Mouse (Mus musculus): Measurements from ENCODE around the gene Rpusd1. TPM values are rescaled to one million over a fixed set of nuclear protein-coding genes. Genes with fewer than 3 reads are reported as not detected.

Rpusd1 gene
- total RNA-seq, 1 experiment: 8.7 TPM

DNA sequence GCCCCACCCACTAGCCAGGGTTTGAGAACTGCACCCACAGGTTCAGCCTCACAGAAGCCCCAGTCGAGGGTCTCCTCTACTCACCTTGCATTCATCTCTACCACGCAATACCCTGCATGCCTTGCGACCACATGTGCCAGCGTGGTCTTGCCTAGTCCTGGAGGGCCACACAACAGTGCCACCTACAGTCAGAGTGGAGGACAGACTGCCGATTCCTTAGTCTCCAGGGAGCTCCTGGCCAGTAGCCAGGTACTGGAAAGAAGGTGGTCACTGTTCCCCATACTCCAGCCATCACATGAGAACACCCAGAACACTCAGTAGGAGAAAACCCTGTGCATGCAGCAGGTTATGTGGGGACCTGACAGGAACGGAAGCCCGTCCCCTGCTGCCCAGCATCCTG is 3.6 kb upstream of the Rpusd1 start:
- in situ Hi-C loops (cut with MboI; ENCODE audit: low sequenced_read_pairs in 2 of 2, unreplicated experiment in 2 of 2): no loop called here
- peak overlapping the region in 1 of 2 experiments; percentile 38; a peak in 2 of 4 replicates for H3K4me3 ChIP-seq (ENCODE audit: insufficient read depth in 1 of 2, low read depth in 1 of 2, low read length in 2 of 2, poor library complexity in 1 of 2, severe bottlenecking in 1 of 2)
- peaks cover 60% of the 10 kb centered on the region for H3K36me3 ChIP-seq (ENCODE audit: control insufficient read depth, insufficient read depth, low read length, poor library complexity, severe bottlenecking)
- no peaks in the 10 kb centered on the region for H3K9me3 ChIP-seq (ENCODE audit: control insufficient read depth, insufficient read depth, low read depth, low read length)
- no peak for TF ChIP-seq CHD2 (IDR thresholded peaks at IDR 0.05; ENCODE audit: low read depth, low read length)
- no peak for TF ChIP-seq ZNF384 (IDR thresholded peaks at IDR 0.05; ENCODE audit: low read depth, low read length)
- no peak for TF ChIP-seq ZC3H11A (IDR thresholded peaks at IDR 0.05; ENCODE audit: borderline replicate concordance, low read depth, low read length)
- TF ChIP-seq HCFC1 (IDR thresholded peaks at IDR 0.05; ENCODE audit: borderline replicate concordance, insufficient read depth, low read length): no peak
- TF ChIP-seq MAFK (IDR thresholded peaks at IDR 0.05; ENCODE audit: insufficient read depth, low read depth, low read length): no peak
- H3K9ac ChIP-seq (ENCODE audit: insufficient read depth, low read depth, low read length, poor library complexity, severe bottlenecking): peak overlapping the region; percentile 55; the same call in 1 of the 2 replicates
- H3K27ac ChIP-seq (ENCODE audit: insufficient read depth, low read depth, low read length, poor library complexity, severe bottlenecking): no peak overlapping the region
- H3K4me1 ChIP-seq (ENCODE audit: control insufficient read depth in 2 of 2, insufficient read depth in 2 of 2, low read length in 2 of 2, poor library complexity in 1 of 2): peaks cover 4 to 24% of the 10 kb centered on the region in 2 experiments; a peak in 2 of 4 replicates
- no peak for DNase-seq (ENCODE audit: low read depth, low spot score)

DNA sequence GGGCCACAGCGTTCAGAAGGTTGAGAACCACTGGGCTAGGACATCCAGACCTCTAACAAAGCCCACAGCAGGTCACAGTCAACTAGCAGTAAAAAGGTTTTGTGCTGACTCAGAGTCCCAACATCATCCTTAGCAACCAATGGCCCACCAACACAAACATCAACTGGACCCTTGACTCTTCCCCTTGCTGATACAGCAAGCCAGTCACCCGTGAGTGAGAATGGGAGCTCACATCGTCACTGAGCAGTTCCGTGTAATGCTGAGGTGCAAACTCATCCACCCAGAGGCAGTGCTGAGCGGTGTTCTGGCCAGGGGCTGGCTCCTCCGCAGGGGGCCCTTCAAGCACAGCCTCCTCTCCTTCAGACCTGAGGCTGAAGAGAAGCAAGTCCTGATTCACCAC is 2.2 kb upstream of the Rpusd1 start:
- TF ChIP-seq MAFK (IDR thresholded peaks at IDR 0.05; ENCODE audit: insufficient read depth, low read depth, low read length) (no peak), CHD2 (IDR thresholded peaks at IDR 0.05; ENCODE audit: low read depth, low read length) (no peak), ZC3H11A (IDR thresholded peaks at IDR 0.05; ENCODE audit: borderline replicate concordance, low read depth, low read length) (no peak), ZNF384 (IDR thresholded peaks at IDR 0.05; ENCODE audit: low read depth, low read length) (no peak), HCFC1 (IDR thresholded peaks at IDR 0.05; ENCODE audit: borderline replicate concordance, insufficient read depth, low read length) (no peak)
- H3K4me1 ChIP-seq (ENCODE audit: control insufficient read depth in 2 of 2, insufficient read depth in 2 of 2, low read length in 2 of 2, poor library complexity in 1 of 2): peaks cover 4 to 24% of the 10 kb centered on the region in 2 experiments; a peak in 2 of 4 replicates
- H3K4me3 ChIP-seq (ENCODE audit: insufficient read depth in 1 of 2, low read depth in 1 of 2, low read length in 2 of 2, poor library complexity in 1 of 2, severe bottlenecking in 1 of 2): no peak overlapping the region
- no peaks in the 10 kb centered on the region for H3K9me3 ChIP-seq (ENCODE audit: control insufficient read depth, insufficient read depth, low read depth, low read length)
- peaks cover 47% of the 10 kb centered on the region for H3K36me3 ChIP-seq (ENCODE audit: control insufficient read depth, insufficient read depth, low read length, poor library complexity, severe bottlenecking)
- H3K9ac ChIP-seq (ENCODE audit: insufficient read depth, low read depth, low read length, poor library complexity, severe bottlenecking): no peak overlapping the region
- no peak overlapping the region for H3K27ac ChIP-seq (ENCODE audit: insufficient read depth, low read depth, low read length, poor library complexity, severe bottlenecking)
- DNase-seq (ENCODE audit: low read depth, low spot score): no peak
- in situ Hi-C loops (cut with MboI; ENCODE audit: low sequenced_read_pairs in 2 of 2, unreplicated experiment in 2 of 2): no loop called here

DNA sequence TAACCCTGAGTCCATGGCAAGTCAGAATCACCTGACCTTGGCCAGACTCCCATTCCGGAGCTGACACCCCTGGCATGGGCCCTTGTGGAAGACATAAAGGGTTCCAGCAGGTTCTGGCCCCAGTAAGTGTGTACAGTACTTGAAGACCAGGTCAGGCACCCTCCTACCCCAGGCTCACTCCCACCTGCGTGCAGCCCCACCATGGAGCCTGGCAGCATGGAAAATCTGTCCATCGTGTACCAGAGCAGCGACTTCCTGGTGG is 470 bp downstream of the Rpusd1 start:
- no peaks in the 10 kb centered on the region for H3K9me3 ChIP-seq (ENCODE audit: control insufficient read depth, insufficient read depth, low read depth, low read length)
- no peak for TF ChIP-seq MAFK (IDR thresholded peaks at IDR 0.05; ENCODE audit: insufficient read depth, low read depth, low read length)
- no peak for TF ChIP-seq ZC3H11A (IDR thresholded peaks at IDR 0.05; ENCODE audit: borderline replicate concordance, low read depth, low read length)
- no peak for TF ChIP-seq HCFC1 (IDR thresholded peaks at IDR 0.05; ENCODE audit: borderline replicate concordance, insufficient read depth, low read length)
- TF ChIP-seq ZNF384 (IDR thresholded peaks at IDR 0.05; ENCODE audit: low read depth, low read length): no peak
- TF ChIP-seq CHD2 (IDR thresholded peaks at IDR 0.05; ENCODE audit: low read depth, low read length): no peak
- DNase-seq (ENCODE audit: low read depth, low spot score): no peak
- H3K4me1 ChIP-seq (ENCODE audit: control insufficient read depth in 2 of 2, insufficient read depth in 2 of 2, low read length in 2 of 2, poor library complexity in 1 of 2): peaks cover 4 to 19% of the 10 kb centered on the region in 2 experiments; a peak in 2 of 4 replicates
- H3K9ac ChIP-seq (ENCODE audit: insufficient read depth, low read depth, low read length, poor library complexity, severe bottlenecking): peak overlapping the region; percentile 88
- in situ Hi-C loops (cut with MboI; ENCODE audit: low sequenced_read_pairs in 2 of 2, unreplicated experiment in 2 of 2): no loop called here
- H3K27ac ChIP-seq (ENCODE audit: insufficient read depth, low read depth, low read length, poor library complexity, severe bottlenecking): no peak overlapping the region
- H3K4me3 ChIP-seq (ENCODE audit: insufficient read depth in 1 of 2, low read depth in 1 of 2, low read length in 2 of 2, poor library complexity in 1 of 2, severe bottlenecking in 1 of 2): peak overlapping the region; percentile 75
- peaks cover 22% of the 10 kb centered on the region; the same call in 1 of the 2 replicates for H3K36me3 ChIP-seq (ENCODE audit: control insufficient read depth, insufficient read depth, low read length, poor library complexity, severe bottlenecking)

DNA sequence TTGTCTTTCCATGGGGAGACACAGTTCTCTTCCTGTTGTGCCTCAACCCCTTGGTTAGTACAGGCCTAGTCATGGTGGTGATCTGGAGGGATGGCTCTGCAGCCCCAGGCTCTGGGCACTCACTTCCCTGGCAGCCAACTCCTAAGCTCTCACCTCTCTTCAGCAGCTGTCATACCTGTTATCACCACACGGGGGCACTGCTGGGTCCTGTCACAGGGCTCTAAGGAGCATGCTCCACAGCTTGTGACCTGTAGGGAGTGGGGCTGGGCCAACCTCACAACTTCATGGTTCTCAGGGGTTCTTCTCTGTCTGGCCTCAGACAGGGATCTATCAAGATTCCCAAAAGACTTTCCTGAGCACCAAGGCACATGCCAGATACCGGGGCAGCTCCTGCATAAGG is 4.6 kb downstream of the Rpusd1 start:
- H3K4me1 ChIP-seq (ENCODE audit: control insufficient read depth in 2 of 2, insufficient read depth in 2 of 2, low read length in 2 of 2, poor library complexity in 1 of 2): peaks cover 0 to 7% of the 10 kb centered on the region in 2 experiments; a peak in 1 of 4 replicates
- TF ChIP-seq ZNF384 (IDR thresholded peaks at IDR 0.05; ENCODE audit: low read depth, low read length) (no peak), HCFC1 (IDR thresholded peaks at IDR 0.05; ENCODE audit: borderline replicate concordance, insufficient read depth, low read length) (no peak), ZC3H11A (IDR thresholded peaks at IDR 0.05; ENCODE audit: borderline replicate concordance, low read depth, low read length) (0 out of 2 replicates have a peak, but pooled peaks have one; percentile 7), MAFK (IDR thresholded peaks at IDR 0.05; ENCODE audit: insufficient read depth, low read depth, low read length) (no peak)
- H3K9me3 ChIP-seq (ENCODE audit: control insufficient read depth, insufficient read depth, low read depth, low read length): no peaks in the 10 kb centered on the region
- 0 out of 2 replicates have a peak, but pooled peaks cover 2% of the 10 kb centered on the region for H3K36me3 ChIP-seq (ENCODE audit: control insufficient read depth, insufficient read depth, low read length, poor library complexity, severe bottlenecking)
- H3K4me3 ChIP-seq (ENCODE audit: insufficient read depth in 1 of 2, low read depth in 1 of 2, low read length in 2 of 2, poor library complexity in 1 of 2, severe bottlenecking in 1 of 2): no peak overlapping the region
- DNase-seq (ENCODE audit: low read depth, low spot score): peak; percentile 65
- in situ Hi-C loops (cut with MboI; ENCODE audit: low sequenced_read_pairs in 2 of 2, unreplicated experiment in 2 of 2): no loop called here
- H3K27ac ChIP-seq (ENCODE audit: insufficient read depth, low read depth, low read length, poor library complexity, severe bottlenecking): no peak overlapping the region
- H3K9ac ChIP-seq (ENCODE audit: insufficient read depth, low read depth, low read length, poor library complexity, severe bottlenecking): no peak overlapping the region

DNA sequence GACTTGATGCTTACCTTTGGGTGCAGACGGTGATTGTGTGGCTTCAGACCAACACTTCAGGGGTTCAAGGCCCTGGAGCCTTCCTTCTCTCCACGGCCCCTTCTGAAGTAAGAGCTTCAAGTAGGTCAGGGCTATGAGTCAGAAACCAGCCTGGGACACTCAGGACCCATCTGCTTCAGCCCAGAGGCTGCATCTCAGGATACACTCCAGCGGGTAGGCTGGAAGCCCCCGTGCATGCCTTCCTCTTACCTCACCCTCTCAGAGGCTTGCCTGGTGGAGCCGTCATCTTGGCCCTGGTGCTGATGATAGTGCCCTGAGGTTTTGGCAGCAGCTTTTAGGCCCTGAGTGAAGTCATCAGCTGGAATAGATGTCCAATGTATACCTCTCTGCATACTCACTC is 7.8 kb downstream of the Rpusd1 start:
- Histone ChIP-seq H3K4me3 (ENCODE audit: insufficient read depth in 1 of 2, low read depth in 1 of 2, low read length in 2 of 2, poor library complexity in 1 of 2, severe bottlenecking in 1 of 2) (no peak overlapping the region), H3K4me1 (ENCODE audit: control insufficient read depth in 2 of 2, insufficient read depth in 2 of 2, low read length in 2 of 2, poor library complexity in 1 of 2) (0 out of 4 replicates have a peak, but pooled peaks cover 0 to 2% of the 10 kb centered on the region in 2 experiments), H3K9ac (ENCODE audit: insufficient read depth, low read depth, low read length, poor library complexity, severe bottlenecking) (no peak overlapping the region), H3K27ac (ENCODE audit: insufficient read depth, low read depth, low read length, poor library complexity, severe bottlenecking) (no peak overlapping the region), H3K9me3 (ENCODE audit: control insufficient read depth, insufficient read depth, low read depth, low read length) (no peaks in the 10 kb centered on the region), H3K36me3 (ENCODE audit: control insufficient read depth, insufficient read depth, low read length, poor library complexity, severe bottlenecking) (0 out of 2 replicates have a peak, but pooled peaks cover under 1% of the 10 kb centered on the region)
- in situ Hi-C loops (cut with MboI; ENCODE audit: low sequenced_read_pairs in 2 of 2, unreplicated experiment in 2 of 2): no loop called here
- no peak for DNase-seq (ENCODE audit: low read depth, low spot score)
- TF ChIP-seq MAFK (IDR thresholded peaks at IDR 0.05; ENCODE audit: insufficient read depth, low read depth, low read length): no peak
- TF ChIP-seq ZNF384 (IDR thresholded peaks at IDR 0.05; ENCODE audit: low read depth, low read length): no peak
- TF ChIP-seq HCFC1 (IDR thresholded peaks at IDR 0.05; ENCODE audit: borderline replicate concordance, insufficient read depth, low read length): no peak
- no peak for TF ChIP-seq CHD2 (IDR thresholded peaks at IDR 0.05; ENCODE audit: low read depth, low read length)
- no peak for TF ChIP-seq ZC3H11A (IDR thresholded peaks at IDR 0.05; ENCODE audit: borderline replicate concordance, low read depth, low read length)

Data from ES-E14 (cell line).